14 mouse cellular contexts compared by ENCODE assay signal in the genomic region with DNA sequence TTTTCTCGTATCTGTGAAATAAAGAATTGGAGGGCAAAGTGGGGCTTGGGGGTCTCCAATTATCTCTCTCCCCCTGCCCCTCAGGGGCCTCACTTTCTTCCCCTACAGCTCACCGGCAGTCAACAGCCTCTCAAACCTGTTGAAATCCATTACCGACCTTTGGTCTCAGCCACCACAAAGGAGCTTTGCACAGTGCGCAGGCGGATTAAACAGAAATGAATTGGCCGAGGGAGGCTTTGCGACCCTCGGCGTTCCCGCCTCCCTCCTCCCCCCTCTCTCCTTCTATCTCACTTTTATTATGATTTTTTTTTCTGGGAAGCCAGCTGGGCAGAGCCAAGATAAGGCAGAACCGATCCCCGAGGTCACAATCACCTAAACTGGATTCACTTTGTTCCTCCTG.
DNase-seq lines count a peak whose midpoint lies in the region; ATAC-seq lines count a peak whose summit lies in the region.
"Had no signal": no experiment of that assay in that cellular context is flagged by ENCODE, and none has a peak within 500 bp of the region (broad histone marks: within the 10 kb centered on the region; RNA-seq: fewer than 3 reads in every experiment).

No protein-coding gene starts in this region.

- peak overlapping the region; percentile 4; the same call in 1 of the 2 replicates for H3K9ac ChIP-seq in hindbrain, embryonic 15.5 days
- no peak overlapping the region for H3K9ac ChIP-seq in hindbrain, embryonic 16.5 days (ENCODE audit: low read depth, low read length)
- no peak overlapping the region for H3K9ac ChIP-seq in forebrain, embryonic 14.5 days (ENCODE audit: low read length)
- H3K9ac ChIP-seq in liver, embryonic 15.5 days = no peak overlapping the region
- no peak overlapping the region for H3K9ac ChIP-seq in stomach, embryonic 15.5 days

- H3K9me3 ChIP-seq in hindbrain, embryonic 15.5 days = no peaks in the 10 kb centered on the region
- no peaks in the 10 kb centered on the region for H3K9me3 ChIP-seq in hindbrain, embryonic 16.5 days (ENCODE audit: control insufficient read depth, low read length)
- no peaks in the 10 kb centered on the region for H3K9me3 ChIP-seq in forebrain, embryonic 14.5 days (replicated peaks; ENCODE audit: control insufficient read depth, low read length)
- H3K9me3 ChIP-seq in liver, embryonic 15.5 days (replicated peaks) = no peaks in the 10 kb centered on the region
- H3K9me3 ChIP-seq in stomach, embryonic 15.5 days = no peaks in the 10 kb centered on the region

- no peak overlapping the region for H3K27ac ChIP-seq in hindbrain, embryonic 15.5 days (replicated peaks)
- H3K27ac ChIP-seq in hindbrain, embryonic 16.5 days (ENCODE audit: low read depth, low read length) = no peak overlapping the region
- H3K27ac ChIP-seq in forebrain, embryonic 14.5 days (ENCODE audit: low read depth, low read length) = no peak overlapping the region
- no peak overlapping the region for H3K27ac ChIP-seq in liver, embryonic 15.5 days (replicated peaks)
- H3K27ac ChIP-seq in stomach, embryonic 15.5 days = no peak overlapping the region
- H3K27ac ChIP-seq: gastrocnemius, adult 2 months had no signal

- 0 out of 2 replicates have a peak overlapping the region, but pooled peaks have one; percentile 16 for H3K4me2 ChIP-seq in hindbrain, embryonic 15.5 days
- no peak overlapping the region for H3K4me2 ChIP-seq in hindbrain, embryonic 16.5 days (ENCODE audit: low read length)
- H3K4me2 ChIP-seq in forebrain, embryonic 14.5 days (ENCODE audit: low read length) = peak overlapping the region; percentile 20
- 0 out of 2 replicates have a peak overlapping the region, but pooled peaks have one; percentile 17 for H3K4me2 ChIP-seq in liver, embryonic 15.5 days
- peak overlapping the region; percentile 26 for H3K4me2 ChIP-seq in stomach, embryonic 15.5 days

- 20% methylated on average over 12 of the region's 12 CpGs for WGBS in hindbrain, embryonic 15.5 days
- WGBS in hindbrain, embryonic 16.5 days = 18% methylated on average over 12 of the region's 12 CpGs
- WGBS in forebrain, embryonic 14.5 days = 2% methylated on average over 12 of the region's 12 CpGs
- WGBS in liver, embryonic 15.5 days (ENCODE audit: insufficient replicate concordance) = 34% methylated on average over 12 of the region's 12 CpGs
- 9% methylated on average over 12 of the region's 12 CpGs for WGBS in stomach, embryonic 15.5 days

- no peak for ATAC-seq in hindbrain, embryonic 15.5 days (ENCODE audit: low FRiP score, low read depth)
- no peak for ATAC-seq in hindbrain, embryonic 16.5 days
- no peak; the same call in 1 of the 2 replicates for ATAC-seq in forebrain, embryonic 14.5 days
- ATAC-seq in liver, embryonic 15.5 days (ENCODE audit: insufficient read depth) = no peak
- ATAC-seq in stomach, embryonic 15.5 days (ENCODE audit: insufficient read depth, low FRiP score, low read depth) = no peak
- no peak for ATAC-seq in cerebellum, adult (ENCODE audit: insufficient number of reproducible peaks, low FRiP score, low TSS enrichment)
- ATAC-seq: inflammation-experienced regulatory T-cells, adult 6 months had no signal

- DNase-seq in forebrain, embryonic 14.5 days (ENCODE audit: low spot score) = peak; percentile 37
- no peak for DNase-seq in right cerebral cortex, adult 18-20 months
- DNase-seq: B cell, adult 2 months; cerebellum, adult 9-11 months; gastrocnemius, adult 2 months; kidney, postnatal 4 days; lung, postnatal 36 days; thymus, postnatal 25 days had no signal

- H3K4me3 ChIP-seq in hindbrain, embryonic 15.5 days = no peak overlapping the region
- H3K4me3 ChIP-seq in hindbrain, embryonic 16.5 days (ENCODE audit: low read length) = no peak overlapping the region
- H3K4me3 ChIP-seq in forebrain, embryonic 14.5 days (ENCODE audit: low read depth, low read length) = no peak overlapping the region
- no peak overlapping the region for H3K4me3 ChIP-seq in liver, embryonic 15.5 days (replicated peaks)
- no peak overlapping the region for H3K4me3 ChIP-seq in stomach, embryonic 15.5 days (replicated peaks)

- no peaks in the 10 kb centered on the region for H3K36me3 ChIP-seq in hindbrain, embryonic 15.5 days
- no peaks in the 10 kb centered on the region for H3K36me3 ChIP-seq in hindbrain, embryonic 16.5 days (ENCODE audit: control insufficient read depth, insufficient read depth, low read length)
- H3K36me3 ChIP-seq in forebrain, embryonic 14.5 days (ENCODE audit: control insufficient read depth, insufficient read depth, low read length) = no peaks in the 10 kb centered on the region
- no peaks in the 10 kb centered on the region for H3K36me3 ChIP-seq in liver, embryonic 15.5 days (replicated peaks)
- no peaks in the 10 kb centered on the region for H3K36me3 ChIP-seq in stomach, embryonic 15.5 days

- peaks cover 53% of the 10 kb centered on the region for H3K4me1 ChIP-seq in hindbrain, embryonic 15.5 days (replicated peaks)
- peaks cover 33% of the 10 kb centered on the region for H3K4me1 ChIP-seq in hindbrain, embryonic 16.5 days (ENCODE audit: control insufficient read depth, insufficient read depth, low read depth, low read length)
- peaks cover 34% of the 10 kb centered on the region for H3K4me1 ChIP-seq in forebrain, embryonic 14.5 days (ENCODE audit: control insufficient read depth, insufficient read depth, low read length)
- no peaks in the 10 kb centered on the region for H3K4me1 ChIP-seq in liver, embryonic 15.5 days (replicated peaks)
- peaks cover 14% of the 10 kb centered on the region; the same call in 1 of the 2 replicates for H3K4me1 ChIP-seq in stomach, embryonic 15.5 days

- H3K27me3 ChIP-seq in hindbrain, embryonic 15.5 days = 0 out of 2 replicates have a peak, but pooled peaks cover 5% of the 10 kb centered on the region
- H3K27me3 ChIP-seq in hindbrain, embryonic 16.5 days (replicated peaks; ENCODE audit: control insufficient read depth, insufficient read depth, low read length) = 0 out of 2 replicates have a peak, but pooled peaks cover 2% of the 10 kb centered on the region
- peaks cover 11% of the 10 kb centered on the region; the same call in 1 of the 2 replicates for H3K27me3 ChIP-seq in forebrain, embryonic 14.5 days (replicated peaks; ENCODE audit: control insufficient read depth, insufficient read depth, low read length)
- H3K27me3 ChIP-seq in liver, embryonic 15.5 days = no peaks in the 10 kb centered on the region; the same call in none of the 2 replicates
- peaks cover 7% of the 10 kb centered on the region; the same call in 1 of the 2 replicates for H3K27me3 ChIP-seq in stomach, embryonic 15.5 days (replicated peaks)
